Mouse (Mus musculus) CD8-positive naive resting alpha-beta T cell, adult 2 months (primary cell): ENCODE data around the gene Hs2st1.

Source experiments
- DNase-seq, 2 experiments: peaks; one replicate each; pipeline ENCODE4 v3.0.0; 2022; ENCODE audit warnings: low read depth in 2 of 2, low spot score in 2 of 2

The Hs2st1 gene

DNA sequence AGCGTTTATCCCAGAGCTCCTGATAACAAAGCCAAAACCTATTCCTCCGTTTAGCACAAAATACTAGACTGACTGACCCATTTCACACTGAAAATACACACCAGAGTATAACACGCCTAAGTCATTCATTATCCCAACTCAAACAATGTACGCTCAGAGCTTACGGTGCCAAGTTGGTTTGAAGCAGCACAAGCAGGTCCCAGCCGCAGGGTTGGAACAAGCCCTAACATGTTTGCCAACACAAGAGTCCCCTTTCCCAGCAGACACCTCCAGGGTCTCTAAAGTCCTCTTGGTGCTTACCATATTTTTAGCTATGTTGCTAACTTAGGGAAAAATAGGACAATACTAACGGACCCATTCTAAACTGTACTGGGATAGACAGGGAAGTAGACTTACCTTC, 14.8 kb downstream of the Hs2st1 start:
- no peak for DNase-seq

DNA sequence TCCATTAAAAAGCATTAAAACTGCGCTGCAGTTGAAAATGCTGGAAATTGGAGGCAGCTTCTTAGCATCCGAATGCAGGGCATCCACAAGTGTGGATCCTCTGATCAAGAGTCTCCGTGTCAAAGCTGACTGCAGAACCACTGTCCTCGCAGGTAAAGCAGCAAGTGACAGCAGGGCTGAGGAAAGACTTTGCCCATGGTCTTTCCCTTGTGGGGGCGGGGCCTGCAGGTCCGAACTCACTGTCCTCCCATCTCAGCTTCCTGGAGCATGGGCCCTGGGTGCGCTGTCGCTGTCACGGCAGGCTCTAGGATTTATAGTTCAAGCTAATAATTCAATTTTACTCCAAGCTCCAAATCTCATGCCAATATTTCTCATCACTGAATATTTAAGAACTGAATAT, 15.5 kb downstream of the Hs2st1 start:
- DNase-seq, result no peak

DNA sequence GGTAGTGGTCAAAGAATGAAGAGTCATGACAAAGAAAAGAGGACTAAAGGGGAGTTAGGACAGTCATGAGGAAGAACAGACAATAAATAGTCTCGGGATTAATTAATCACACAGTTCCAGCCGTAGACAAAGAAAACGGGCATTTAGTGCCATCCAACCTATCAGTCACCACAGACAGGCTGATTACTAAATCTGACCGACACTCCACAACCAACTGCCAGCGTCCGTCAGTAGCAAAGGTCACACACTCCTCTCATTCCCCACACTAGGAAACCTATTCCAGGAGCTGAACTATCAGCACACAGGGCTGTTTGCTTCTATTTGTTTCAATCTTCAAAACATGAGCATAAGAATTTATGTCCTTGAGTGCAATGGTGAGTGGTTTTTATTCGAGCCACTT, 16.0 kb downstream of the Hs2st1 start:
- DNase-seq, result no peak

DNA sequence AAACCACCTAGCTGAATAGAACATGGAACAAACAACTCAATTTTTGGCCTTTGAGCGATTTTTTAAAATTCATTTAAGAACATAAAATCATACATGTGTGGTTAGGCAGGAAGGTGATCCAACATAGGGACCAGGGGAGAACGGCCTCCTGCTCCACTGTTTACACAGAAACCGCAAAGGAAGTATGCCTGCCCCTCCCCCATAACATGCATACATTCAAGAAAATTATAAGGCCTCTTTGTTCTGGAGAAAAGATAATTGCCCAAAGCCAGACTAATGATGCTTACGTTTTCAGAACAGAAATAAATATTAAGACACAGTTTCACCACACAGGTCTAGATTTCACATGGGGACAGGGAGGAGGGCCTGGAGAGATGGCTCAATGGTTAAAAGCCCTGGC, 18.6 kb downstream of the Hs2st1 start:
- no peak for DNase-seq

DNA sequence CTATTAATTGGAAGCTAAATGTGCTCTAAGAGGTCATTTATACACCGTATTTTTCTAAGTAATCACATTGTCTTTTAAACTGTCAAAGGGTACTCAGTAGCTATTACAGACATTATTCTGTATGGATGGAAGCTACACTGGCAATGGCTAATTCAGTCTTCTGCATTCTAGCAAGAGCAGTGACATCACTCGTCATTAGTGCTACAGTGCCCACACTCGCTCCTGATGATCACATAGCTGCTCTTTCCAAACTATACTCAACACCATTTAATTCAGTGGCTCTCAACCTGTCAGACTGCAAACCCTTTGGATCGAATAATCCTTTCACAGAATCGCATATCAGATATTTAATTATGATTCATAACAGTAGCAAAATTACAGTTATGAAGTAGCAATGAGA, 19.3 kb downstream of the Hs2st1 start:
- no peak for DNase-seq

DNA sequence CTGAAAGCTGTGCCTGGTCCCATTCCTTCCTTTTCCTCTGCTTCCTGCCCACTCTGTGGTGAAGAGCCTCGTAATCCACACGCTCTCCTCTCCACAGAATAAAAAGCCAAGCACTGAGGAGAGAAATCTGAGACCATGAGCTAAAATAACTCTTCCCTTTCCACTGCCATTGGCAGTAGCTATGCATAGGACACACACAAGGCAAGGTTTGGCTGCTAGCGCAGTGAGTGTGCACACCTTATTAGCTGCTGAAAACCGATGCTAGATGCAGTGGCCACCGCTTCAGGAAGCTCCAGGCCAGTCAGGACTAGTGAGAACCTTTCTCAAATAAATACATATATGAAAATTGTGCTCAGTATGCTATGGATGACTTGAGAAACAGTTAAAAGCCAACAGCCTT, 19.9 kb downstream of the Hs2st1 start:
- DNase-seq, result no peak

DNA sequence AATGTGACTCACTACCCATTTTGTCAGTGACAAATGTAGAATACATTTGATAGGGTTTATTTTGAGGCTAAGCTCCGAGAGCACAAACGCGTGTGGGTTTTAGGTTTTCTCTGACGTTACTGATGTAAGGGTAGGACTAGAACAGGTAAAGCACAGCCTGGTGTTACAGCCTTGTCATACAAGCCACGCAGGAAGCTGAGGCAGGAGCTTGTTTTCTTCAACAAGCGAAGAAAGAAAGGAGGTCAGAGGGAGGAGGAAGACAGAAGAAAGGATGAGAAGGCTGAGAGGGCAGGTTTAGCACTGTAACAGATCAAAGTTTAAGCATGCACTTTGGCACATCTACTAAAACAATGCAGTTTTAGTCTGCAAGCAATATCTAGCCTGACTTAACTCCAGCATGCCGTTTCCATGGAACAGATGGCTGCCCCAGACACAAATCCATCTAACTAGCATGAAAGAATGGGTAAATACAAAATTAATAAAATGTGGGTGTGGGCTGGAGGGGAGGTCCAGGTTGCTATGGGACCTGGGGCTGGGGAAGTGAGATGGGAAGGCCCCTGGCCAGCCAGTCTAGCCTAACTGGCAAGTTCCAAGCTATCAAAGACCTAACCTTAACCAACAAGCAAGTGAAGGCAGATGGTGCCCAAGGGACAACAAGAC, 21.7 kb downstream of the Hs2st1 start:
- no peak for DNase-seq

DNA sequence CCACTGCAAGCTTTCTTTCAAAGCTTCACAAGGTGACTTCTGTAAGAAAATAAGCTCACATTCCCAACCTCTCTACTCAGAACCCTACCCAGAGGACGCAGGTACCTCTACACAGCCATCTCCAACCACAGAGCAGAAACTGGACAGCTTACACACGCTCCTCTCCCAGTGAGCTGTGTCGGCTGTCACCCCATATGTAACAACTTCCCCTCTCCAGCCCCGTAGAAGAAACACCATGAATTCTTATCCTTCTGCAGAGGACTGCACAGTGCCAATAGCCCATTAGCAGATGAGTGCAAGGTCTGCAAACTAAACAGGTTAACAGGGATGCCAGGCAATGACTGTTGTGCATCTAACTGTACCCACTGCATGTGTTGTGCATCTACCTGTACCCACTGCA, 23.5 kb downstream of the Hs2st1 start:
- no peak for DNase-seq

DNA sequence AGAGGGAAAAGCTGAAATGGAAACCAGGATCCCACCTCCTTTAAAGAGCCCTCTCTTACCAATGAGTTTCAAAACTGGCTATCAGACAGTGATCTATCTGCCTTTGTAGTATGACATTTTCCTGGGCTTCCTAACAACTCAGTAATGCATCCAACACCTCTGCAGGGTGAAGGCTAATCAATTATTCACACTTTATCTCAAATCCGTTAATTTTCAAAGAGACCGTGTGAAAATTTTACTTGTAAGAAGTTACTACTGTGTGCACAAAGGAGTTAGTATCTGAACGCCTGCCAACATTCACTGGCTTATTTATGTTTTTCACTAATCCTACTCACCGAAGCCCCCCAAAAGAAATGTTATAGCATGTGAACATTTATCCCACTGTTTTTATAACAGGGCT, 24.1 kb downstream of the Hs2st1 start:
- DNase-seq, result no peak

DNA sequence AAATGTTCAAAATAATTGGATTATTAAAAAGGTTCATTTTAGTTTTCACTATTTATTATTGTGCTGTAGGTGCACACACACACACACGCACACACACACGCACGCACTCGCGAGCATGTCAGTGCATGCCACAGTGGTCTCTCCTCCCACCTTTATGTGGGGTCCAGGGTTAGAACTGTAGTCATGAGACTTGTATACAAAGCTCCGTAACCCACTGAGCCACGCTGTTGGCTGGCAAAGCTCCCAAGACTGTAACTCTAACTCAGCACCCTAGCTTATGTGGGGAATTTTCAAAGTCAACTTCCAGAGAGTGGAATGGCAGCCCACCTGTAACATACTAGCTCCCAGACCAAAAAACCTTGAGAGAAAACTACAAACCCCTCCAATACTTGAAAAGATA, 24.8 kb downstream of the Hs2st1 start:
- DNase-seq, result no peak

DNA sequence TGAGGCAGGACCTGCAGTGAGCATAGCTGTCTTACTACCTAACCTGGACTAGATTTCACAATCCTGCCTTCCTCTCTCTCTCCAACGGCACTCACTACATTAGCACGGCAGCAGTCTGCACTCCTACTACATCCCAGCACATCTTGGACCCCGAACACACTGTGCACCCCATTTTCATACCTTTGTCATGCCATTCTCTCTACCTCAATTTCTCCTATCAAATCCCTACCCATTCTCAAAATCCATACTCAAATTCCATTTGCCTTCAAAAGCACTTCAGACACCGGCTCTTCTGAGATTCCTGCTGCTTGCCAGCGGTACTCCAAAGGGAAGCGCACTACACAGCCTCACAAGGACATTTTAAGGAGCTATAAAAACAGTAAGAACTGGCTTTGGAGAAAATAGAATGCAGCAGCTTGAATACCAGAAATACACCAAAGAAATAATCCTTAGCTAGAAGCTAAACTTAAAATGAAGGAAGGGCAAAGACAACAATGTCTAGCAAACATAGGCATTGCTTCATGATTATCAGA, 28.0 kb downstream of the Hs2st1 start:
- DNase-seq, result no peak

DNA sequence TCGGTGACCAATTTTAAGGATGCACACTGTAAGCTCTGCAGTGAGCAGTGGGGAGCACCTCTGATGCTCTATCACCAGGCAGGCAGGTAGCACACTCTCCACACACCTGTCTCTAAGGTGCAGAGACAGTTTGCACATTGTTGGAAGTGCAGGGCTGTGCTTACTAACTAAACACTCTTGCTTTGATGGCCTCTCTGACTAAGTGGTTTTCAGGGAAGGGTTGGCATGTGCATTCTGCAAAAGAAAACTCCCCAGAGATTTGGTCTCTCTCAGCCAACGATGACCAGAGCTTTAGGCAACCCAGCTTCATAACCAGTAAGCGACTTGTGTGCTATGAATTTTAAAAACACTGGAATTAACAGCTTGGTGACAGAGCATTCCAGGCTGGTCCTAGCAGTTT, 29.2 kb downstream of the Hs2st1 start:
- no peak for DNase-seq

DNA sequence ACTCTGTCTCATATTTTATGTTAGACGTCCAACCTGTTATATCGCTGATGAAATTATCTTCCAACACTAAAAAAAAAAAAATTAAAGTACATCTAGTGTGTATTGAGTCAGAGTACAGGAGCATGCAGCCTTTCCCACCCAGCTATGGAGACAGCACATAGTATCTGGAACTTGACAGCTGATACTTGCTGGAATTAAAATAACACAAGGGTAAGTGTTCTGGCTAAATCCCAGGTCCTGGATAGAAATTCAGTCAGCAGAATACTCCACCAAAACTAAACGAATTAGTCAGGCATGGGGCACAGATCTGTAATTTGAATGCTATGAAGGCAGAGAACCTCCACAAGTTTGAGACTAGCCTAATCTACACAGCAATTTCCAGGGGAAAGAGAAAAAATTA, 30.9 kb downstream of the Hs2st1 start:
- DNase-seq, result no peak

DNA sequence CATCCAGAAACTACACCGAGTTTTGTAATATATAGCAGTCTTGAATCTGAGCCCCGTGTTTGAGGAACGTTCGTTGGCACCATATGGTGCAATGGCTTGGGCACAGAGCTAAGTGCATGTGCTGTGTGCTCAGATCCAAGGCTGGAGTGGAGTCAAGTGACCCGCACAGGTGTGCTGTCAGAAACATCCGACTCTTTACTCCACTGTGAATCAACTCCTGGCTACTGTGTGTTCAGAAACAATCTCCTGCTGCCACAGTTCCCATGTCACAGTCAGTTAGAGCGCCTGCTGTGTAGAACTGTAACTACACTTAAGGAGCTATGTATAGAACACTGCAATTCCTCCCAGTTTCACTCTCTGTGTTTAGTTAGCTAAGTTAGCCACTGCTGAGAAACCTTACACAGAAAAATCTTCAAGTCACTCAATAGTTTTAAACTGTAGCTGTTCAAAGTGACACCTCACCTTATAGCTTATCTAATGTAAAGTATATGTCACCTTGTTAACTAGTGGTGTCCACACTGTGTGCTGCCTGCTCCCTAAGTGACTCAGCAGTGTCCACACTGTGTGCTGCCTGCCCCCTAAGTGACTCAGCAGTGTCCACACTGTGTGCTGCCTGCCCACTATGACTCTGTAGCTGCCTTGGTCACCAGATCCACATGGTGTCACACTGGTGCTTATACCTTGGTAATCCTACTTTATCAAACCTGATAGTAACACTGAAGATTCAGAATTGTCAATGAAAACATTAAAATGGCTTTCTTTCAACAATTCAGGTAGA, 32.7 kb downstream of the Hs2st1 start:
- DNase-seq, result no peak

DNA sequence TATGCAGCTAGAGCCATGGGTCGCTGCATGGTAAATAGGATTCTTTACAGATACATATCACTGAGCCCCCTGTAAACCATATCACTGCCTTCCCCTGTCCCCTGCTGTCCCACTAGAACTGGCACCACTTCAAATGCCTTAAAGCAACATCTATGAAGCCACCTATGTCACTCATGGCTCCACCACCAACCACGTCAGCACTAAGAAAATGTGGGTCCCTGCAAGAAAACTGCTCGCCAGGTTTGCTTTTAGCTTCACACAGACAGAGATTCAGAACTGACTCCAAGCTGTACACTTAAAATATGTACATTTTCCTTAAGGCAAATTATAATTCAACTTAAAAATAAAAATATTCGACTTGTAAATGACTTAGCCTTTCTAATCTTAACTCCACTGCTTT, 34.9 kb downstream of the Hs2st1 start:
- no peak for DNase-seq

DNA sequence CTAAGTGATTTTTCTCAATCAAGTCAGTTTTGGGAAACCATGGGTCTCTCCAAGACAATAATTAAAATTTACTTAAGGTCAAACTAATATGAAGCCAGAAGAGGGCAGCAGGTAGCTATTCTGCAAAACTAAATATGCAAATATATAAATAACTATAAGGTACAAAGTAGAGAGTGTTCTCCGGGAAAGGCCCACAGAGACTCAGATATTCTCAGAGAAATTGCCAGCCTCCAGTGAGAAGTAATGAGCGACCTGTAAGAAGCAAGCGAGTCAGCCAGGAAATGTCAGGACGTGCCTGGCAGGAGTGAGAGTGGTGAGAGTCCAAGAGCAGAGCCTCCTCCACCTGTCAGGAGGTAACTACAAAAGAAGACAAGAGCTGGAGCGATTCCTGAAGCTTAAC, 39.0 kb downstream of the Hs2st1 start:
- no peak for DNase-seq

DNA sequence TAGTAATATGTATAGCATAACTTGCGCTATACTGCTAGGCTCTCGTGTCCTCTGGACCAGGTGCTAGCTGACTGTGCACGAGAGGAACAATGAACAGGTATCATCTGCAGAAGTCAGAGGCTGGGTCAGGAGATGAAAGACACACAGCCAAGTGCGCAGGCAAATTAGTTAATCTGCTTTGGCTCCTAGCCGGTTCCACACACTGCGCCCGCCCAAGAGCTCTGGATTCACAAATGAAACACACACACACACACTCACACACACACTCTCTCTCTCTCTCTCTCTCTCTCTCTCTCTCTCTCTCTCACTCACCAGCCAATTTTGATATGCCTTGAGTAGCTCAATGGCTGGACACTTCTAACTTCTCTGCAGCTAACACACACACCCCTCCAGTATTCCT, 42.1 kb downstream of the Hs2st1 start:
- DNase-seq, result no peak

DNA sequence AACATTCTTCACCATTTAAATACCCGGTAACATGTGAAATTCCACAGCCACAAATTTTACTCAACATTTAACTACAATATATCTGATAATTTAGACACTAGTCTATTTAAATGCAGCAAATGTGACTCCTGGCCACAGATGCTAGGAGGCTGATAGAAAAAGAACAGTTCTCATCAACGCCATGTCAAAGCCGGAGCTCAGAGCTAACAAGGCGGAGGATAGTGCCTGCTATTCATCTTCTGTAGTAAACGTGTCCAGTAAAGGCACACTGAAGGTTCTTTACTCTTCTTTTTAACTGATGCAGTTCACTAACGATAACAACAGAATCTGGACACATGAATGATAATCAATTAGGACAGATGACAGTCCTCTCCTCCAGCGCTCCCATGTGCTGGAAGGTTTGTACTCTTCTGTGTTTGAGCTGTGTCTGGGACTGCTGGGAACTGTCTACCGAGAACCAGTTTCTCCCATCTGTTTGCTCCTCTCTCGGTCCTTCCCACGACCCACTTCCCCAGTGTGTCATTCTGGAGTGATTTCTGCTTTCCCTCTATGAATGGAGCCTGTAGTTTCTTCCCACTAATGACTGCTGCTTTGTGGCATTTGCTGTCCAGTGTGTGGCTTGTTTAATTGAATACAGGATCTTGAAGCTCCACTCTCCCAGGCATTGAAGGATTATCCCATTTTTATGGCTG, 50.3 kb downstream of the Hs2st1 start:
- DNase-seq, result no peak

DNA sequence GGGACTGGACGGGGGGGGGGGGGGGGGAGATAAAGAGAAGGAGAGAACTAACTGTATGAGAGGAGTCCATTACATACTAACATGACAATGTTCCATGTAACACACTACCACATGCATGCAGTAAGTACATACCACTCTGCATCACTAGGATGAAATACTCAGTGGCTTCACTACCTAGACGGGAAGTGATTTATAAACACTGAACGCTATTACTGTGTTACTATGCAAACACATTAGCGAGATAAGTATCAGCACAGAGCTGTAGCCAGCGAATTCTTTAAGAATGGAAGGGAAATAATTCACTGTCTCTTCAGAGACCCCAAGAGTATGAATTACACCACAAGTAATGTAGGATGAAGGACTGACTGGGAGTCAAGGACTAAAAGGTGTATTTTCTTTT, 51.1 kb downstream of the Hs2st1 start:
- DNase-seq, result no peak

DNA sequence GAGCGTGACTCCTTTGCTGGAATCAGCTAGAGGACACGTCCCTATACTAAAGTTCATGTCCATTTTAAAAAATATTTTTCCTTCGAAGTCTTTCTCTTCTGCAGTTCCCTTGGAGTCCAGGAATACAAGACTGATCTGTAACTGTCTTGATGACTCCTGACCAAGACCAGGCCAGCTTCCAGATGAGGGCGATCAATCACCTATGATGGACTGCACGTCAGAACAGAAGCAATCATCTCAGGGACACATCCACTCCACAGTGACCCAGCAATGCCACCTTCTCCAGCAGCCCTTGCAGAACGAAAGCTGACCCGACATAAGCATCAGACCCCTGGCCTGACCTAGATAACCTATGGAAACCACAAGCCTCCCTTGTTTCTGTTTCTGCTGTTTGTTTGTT, 54.7 kb downstream of the Hs2st1 start:
- DNase-seq, result no peak

DNA sequence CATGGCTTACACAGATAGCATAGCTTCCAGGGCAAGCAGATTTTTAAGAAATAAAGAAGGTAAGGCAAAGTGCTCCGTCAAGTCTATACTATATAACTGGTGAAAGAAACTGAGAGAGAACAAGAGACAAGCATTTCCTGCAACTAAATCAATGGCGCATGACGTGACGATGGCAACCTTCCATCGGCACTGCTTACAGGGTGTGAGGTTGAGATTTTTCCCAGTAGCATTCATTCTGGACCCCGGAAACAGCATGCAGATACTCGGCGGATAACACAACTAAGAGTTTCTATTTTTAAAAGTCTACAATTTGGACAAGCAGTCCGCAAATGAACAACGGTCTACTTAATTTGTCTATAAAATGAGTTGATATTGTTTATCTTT, 55.9 kb downstream of the Hs2st1 start:
- DNase-seq, result no peak
